Mouse (Mus musculus): ENCODE results near the gene Sema5b. TPM values are rescaled to one million over a fixed set of nuclear protein-coding genes. Genes with fewer than 3 reads are reported as not detected.
"Not testable (repeated sequence)": the region's sequence is repeated elsewhere in the genome, so short reads cannot be mapped to it uniquely, and the experiment has no call there.

Sema5b gene
- polyA plus RNA-seq, 1 experiment, result not detected

DNA sequence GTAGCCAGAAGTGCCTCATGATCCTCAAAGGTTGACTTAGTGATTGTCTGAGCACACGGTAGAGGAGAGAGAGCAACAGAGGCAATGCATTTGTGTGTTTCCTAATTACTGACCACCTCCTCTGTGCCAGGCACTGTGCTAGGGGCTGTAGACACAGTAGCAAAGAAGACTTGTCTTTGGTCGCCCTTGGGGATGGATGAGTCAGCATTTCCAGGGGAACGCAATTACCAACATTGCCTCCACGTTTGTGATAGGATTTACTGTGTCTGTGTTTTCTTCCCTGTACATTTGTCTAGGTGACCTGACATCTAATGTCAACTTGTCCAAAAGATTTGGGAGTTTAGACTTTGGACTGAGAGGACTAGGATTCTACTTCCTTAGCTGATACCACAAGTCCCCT, 4.8 kb downstream of the Sema5b start:
- Histone ChIP-seq H3K27ac (ENCODE audit: insufficient read depth, low read depth, low read length) (no peak overlapping the region), H3K4me1 (ENCODE audit: control insufficient read depth, insufficient read depth, low read length) (no peaks in the 10 kb centered on the region), H3K4me3 (ENCODE audit: insufficient read depth, low read length) (no peak overlapping the region)
- TF ChIP-seq CTCF (IDR thresholded peaks at IDR 0.05; ENCODE audit: low read depth, low read length), result no peak
- TF ChIP-seq POLR2A (IDR thresholded peaks at IDR 0.05; ENCODE audit: borderline replicate concordance, low read depth, low read length), result no peak

DNA sequence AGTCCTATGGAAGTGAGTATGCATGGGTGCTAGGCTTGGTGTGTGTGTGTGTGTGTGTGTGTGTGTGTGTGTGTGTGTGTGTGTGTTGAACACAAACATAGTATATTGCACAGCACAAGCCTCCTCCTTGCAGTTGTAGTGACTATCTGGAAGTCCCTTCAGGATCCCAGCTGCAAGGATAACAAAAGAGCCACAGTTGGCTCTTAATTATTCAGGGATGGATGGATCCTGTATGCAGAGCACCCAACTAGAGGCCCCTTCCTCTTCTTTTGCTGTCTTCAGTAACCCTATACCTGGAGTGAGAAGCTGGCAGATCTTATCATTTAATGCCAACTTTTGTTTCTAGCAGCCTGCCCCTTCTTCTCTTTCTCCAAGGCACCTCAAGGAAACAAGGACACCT, 7.0 kb downstream of the Sema5b start:
- TF ChIP-seq POLR2A (IDR thresholded peaks at IDR 0.05; ENCODE audit: borderline replicate concordance, low read depth, low read length), result no peak
- no peak for TF ChIP-seq CTCF (IDR thresholded peaks at IDR 0.05; ENCODE audit: low read depth, low read length)
- no peak overlapping the region for H3K4me3 ChIP-seq (ENCODE audit: insufficient read depth, low read length)
- no peaks in the 10 kb centered on the region for H3K4me1 ChIP-seq (ENCODE audit: control insufficient read depth, insufficient read depth, low read length)
- no peak overlapping the region for H3K27ac ChIP-seq (ENCODE audit: insufficient read depth, low read depth, low read length)

DNA sequence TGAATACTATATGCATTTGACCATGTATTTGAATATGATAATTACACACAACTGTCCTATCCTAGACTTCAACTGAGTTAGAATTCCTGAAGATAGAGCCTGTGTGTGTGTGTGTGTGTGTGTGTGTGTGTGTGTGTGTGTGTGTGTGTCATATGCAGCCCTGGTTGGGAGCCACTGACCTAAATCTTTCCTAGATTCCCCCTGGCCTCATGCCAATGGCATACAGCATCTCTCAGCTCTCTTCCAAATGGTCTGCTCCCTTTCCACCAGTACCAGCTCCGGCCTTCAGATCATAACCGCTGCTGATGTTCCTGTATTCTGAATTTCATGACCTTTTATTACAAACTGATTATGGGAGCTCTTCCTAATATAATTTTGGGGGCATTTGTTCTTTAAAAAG, 8.4 kb downstream of the Sema5b start:
- TF ChIP-seq CTCF (IDR thresholded peaks at IDR 0.05; ENCODE audit: low read depth, low read length), result no peak
- no peak for TF ChIP-seq POLR2A (IDR thresholded peaks at IDR 0.05; ENCODE audit: borderline replicate concordance, low read depth, low read length)
- H3K4me3 ChIP-seq (ENCODE audit: insufficient read depth, low read length), result no peak overlapping the region
- H3K4me1 ChIP-seq (ENCODE audit: control insufficient read depth, insufficient read depth, low read length), result no peaks in the 10 kb centered on the region
- H3K27ac ChIP-seq (ENCODE audit: insufficient read depth, low read depth, low read length), result no peak overlapping the region

DNA sequence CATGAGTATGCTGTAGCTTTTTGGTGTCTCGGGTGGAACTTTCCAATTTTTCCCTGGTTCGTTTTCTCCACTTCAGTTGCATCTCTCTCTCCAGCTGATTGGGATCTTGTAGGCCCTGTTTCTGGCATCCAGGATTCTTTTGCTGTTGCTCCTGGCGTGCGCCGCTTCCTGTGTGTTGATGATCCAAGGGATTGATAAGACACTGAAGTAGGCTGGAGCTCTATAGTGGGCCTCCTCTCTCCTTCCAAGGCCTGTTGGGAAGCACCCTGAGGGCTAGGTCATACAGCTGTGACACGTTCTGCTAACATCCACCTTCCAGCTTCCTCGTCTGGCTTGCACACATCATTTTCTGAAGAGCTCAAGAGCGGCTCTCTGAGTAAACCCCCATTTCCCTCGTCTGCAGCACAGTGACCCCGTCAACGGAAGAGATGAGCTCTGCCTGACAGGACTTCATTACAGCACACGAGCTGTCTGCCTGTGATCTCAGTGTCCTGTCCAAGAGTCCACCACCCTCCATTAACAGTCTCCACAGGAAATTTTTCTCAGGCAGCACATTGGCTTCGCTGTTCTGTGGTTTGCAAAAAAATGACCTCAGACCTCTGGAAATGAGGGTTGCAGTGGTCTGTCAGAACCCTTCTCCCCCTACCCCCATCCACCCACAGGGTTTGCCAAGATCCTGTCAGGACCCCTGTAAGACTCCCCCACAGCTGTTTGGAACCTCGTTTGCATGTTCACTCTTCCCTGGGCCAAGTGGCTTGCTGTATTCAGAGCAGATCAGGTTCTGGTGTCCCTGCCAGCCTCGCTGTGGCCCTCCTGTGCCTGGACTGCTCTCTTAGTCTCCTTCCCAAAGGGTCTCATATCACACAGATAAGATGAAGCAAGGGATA, 14.9 kb downstream of the Sema5b start:
- H3K4me3 ChIP-seq (ENCODE audit: insufficient read depth, low read length), result no peak overlapping the region
- no peak overlapping the region for H3K27ac ChIP-seq (ENCODE audit: insufficient read depth, low read depth, low read length)
- TF ChIP-seq CTCF (IDR thresholded peaks at IDR 0.05; ENCODE audit: low read depth, low read length), result no peak
- no peak for TF ChIP-seq POLR2A (IDR thresholded peaks at IDR 0.05; ENCODE audit: borderline replicate concordance, low read depth, low read length)
- no peaks in the 10 kb centered on the region for H3K4me1 ChIP-seq (ENCODE audit: control insufficient read depth, insufficient read depth, low read length)

DNA sequence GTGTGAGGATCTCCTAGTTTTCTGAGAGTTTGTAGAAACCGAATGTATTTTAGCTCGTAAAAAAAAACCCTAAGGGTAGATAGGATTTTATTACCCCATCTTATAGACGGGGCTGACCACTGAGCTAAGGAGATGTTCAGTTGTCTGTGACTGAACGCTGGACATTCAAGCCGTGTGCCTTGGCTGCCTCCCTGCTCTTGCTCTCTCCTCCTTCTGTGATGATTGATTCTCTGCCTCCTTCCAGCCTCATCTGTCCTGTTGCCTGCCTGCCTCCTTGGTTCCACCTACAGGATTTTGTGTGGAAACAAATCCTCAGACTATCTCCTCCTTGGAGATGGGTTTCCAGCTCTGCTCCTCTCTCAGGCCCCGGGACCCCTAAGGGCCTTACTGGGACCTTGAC, 16.1 kb downstream of the Sema5b start:
- H3K4me1 ChIP-seq (ENCODE audit: control insufficient read depth, insufficient read depth, low read length), result no peaks in the 10 kb centered on the region
- H3K4me3 ChIP-seq (ENCODE audit: insufficient read depth, low read length), result no peak overlapping the region
- TF ChIP-seq CTCF (IDR thresholded peaks at IDR 0.05; ENCODE audit: low read depth, low read length), result no peak
- no peak for TF ChIP-seq POLR2A (IDR thresholded peaks at IDR 0.05; ENCODE audit: borderline replicate concordance, low read depth, low read length)
- H3K27ac ChIP-seq (ENCODE audit: insufficient read depth, low read depth, low read length), result no peak overlapping the region

DNA sequence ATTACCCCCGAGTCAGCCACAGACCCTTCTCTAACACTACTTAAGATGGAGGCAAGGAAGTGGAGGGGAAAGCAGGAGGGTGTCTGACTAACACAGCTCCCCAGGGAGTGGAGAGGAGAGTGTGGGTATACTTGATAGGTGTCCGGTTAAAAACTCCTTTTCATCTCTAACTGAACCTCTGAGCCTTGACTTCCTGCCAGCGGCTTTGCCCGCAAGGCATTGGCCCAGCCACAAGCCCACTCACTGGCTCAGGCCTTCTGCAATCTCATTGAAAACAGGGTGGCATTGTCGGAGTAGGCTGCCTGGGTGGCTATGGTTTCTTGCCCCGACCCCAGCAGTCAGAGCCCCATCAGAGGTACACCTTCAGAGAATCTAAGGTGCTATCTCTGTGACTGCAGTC, 20.6 kb downstream of the Sema5b start:
- Histone ChIP-seq H3K4me1 (ENCODE audit: control insufficient read depth, insufficient read depth, low read length) (no peaks in the 10 kb centered on the region), H3K27ac (ENCODE audit: insufficient read depth, low read depth, low read length) (no peak overlapping the region), H3K4me3 (ENCODE audit: insufficient read depth, low read length) (no peak overlapping the region)
- TF ChIP-seq POLR2A (IDR thresholded peaks at IDR 0.05; ENCODE audit: borderline replicate concordance, low read depth, low read length) (no peak), CTCF (IDR thresholded peaks at IDR 0.05; ENCODE audit: low read depth, low read length) (no peak)

DNA sequence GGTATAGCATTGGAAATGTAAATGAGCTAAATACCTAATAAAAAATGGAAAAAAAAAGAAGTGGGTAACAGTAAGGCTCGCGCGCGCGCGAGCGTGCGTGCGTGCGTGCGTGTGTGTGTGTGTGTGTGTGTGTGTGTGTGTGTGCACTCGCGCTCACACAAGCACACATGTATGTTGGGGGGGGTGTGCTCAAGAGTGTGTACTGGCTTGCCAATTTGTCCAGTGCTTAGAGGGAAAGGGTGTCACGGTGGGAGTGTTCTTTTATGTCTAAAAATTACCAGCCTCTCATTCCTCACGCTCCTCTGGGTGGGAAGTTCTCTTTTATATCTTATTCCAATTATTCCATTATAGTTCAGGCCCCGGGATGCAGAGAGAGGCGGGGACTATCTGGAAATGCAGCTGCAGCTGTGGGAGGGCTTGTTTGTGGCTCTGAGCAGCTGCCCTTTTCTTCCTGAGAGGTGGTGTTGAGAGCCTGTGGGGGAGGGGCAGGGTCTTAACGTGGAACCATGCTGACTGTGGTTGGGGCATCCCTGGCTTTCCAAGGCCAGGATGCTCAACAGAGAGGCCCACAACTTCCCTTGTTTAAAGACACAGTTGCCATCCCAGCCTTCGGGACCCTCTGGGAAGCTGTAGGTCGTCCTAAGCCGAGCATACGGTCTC, 23.4 kb downstream of the Sema5b start:
- TF ChIP-seq POLR2A (IDR thresholded peaks at IDR 0.05; ENCODE audit: borderline replicate concordance, low read depth, low read length), result no peak
- TF ChIP-seq CTCF (IDR thresholded peaks at IDR 0.05; ENCODE audit: low read depth, low read length), result no peak

DNA sequence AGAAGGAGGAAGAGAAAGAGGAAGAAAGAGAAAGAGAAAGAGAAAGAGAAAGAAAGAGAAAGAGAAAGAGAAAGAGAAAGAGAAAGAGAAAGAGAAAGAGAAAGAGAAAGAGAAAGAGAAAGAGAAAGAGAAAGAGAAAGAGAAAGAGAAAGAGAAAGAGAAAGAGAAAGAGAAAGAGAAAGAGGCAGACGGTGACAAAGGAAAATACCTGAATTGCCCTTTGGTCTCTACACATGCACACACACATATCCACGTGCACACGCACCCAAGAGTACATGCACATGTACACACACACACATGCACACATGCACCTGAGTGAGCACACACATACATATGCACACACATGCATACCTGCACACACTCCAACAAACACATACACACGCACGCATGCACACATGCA, 24.7 kb downstream of the Sema5b start:
- H3K4me1 ChIP-seq (ENCODE audit: control insufficient read depth, insufficient read depth, low read length); H3K4me3 ChIP-seq (ENCODE audit: insufficient read depth, low read length); H3K27ac ChIP-seq (ENCODE audit: insufficient read depth, low read depth, low read length): not testable (repeated sequence)

More for the DNA sequence above, 23.4 kb downstream of the Sema5b start:
- no peak overlapping the region for H3K27ac ChIP-seq (ENCODE audit: insufficient read depth, low read depth, low read length)
- no peaks in the 10 kb centered on the region for H3K4me1 ChIP-seq (ENCODE audit: control insufficient read depth, insufficient read depth, low read length)
- no peak overlapping the region for H3K4me3 ChIP-seq (ENCODE audit: insufficient read depth, low read length)

DNA sequence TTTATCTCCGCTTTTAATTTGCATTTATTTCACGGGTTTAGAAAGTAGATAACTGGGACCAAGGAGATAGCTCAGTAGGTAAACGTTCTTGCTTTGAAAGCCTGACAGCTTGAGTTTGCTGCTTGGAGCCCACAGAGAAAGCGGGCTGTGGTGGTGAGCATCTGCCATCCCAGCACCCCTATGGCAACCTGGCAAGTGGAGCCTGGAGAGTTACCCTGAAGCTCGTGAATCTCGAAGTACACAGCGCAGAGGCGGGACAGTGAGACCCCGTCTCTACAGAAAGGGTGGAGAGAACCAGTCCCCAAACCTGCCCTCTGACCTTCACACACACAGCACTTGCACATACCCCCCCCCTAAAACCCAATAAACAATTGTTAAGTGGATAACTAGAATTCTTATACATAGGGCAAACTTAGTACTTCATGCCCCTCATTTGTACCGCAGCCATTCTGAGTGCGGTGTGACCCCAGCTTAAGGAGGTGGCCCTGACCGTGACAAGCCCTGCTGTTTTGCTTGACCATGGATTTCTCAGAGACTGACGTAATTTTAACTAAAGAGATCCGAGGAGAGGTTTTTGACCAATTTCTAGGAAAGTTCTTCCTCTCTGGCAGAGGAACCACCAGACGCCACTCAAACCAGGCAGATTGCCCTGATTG, 27.4 kb downstream of the Sema5b start:
- H3K4me1 ChIP-seq (ENCODE audit: control insufficient read depth, insufficient read depth, low read length), result no peaks in the 10 kb centered on the region
- H3K4me3 ChIP-seq (ENCODE audit: insufficient read depth, low read length), result no peak overlapping the region
- no peak overlapping the region for H3K27ac ChIP-seq (ENCODE audit: insufficient read depth, low read depth, low read length)
- TF ChIP-seq POLR2A (IDR thresholded peaks at IDR 0.05; ENCODE audit: borderline replicate concordance, low read depth, low read length) (no peak), CTCF (IDR thresholded peaks at IDR 0.05; ENCODE audit: low read depth, low read length) (no peak)

DNA sequence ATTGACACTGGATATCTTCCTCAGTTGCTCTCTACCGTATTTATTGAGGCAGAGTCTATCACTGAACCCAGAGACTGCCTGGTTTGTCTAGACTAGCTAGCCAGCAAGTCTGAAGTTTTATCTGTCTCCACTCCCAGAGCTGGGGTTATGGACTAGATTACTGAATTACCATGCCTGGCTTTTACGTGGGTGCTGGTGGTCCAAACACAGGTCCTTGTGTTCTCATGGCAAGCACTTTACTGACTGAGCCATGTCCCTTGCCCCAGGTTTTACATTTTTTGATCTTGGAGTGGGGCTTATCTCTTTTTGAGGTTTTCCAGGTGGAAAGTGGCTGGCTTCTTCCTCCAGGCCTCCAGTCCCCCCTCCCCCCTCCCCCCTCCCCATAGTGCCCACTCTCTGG, 28.4 kb downstream of the Sema5b start:
- TF ChIP-seq CTCF (IDR thresholded peaks at IDR 0.05; ENCODE audit: low read depth, low read length) (no peak), POLR2A (IDR thresholded peaks at IDR 0.05; ENCODE audit: borderline replicate concordance, low read depth, low read length) (no peak)
- H3K4me1 ChIP-seq (ENCODE audit: control insufficient read depth, insufficient read depth, low read length), result no peaks in the 10 kb centered on the region
- no peak overlapping the region for H3K27ac ChIP-seq (ENCODE audit: insufficient read depth, low read depth, low read length)
- H3K4me3 ChIP-seq (ENCODE audit: insufficient read depth, low read length), result no peak overlapping the region
